Mouse (Mus musculus) ES-Bruce4 (cell line): ENCODE results near the gene Shisa8.

ENCODE experiments used
- CTCF ChIP-seq: IDR thresholded peaks from one replicate; pipeline ENCODE4 v1.8.1; 2011; ENCODE audit warnings: low read depth, low read length
- EP300 ChIP-seq: IDR thresholded peaks from 2 replicates; pipeline ENCODE4 v1.6.1; 2011; ENCODE audit warnings: low read depth, low read length; ENCODE audit not compliant: insufficient read depth

- TF ChIP-seq CTCF (no peak), EP300 (no peak)
Observed at GRCm38 (mm10) chr15:82216142-82216827, 3.7 kb upstream of the Shisa8 start.
